Mouse (Mus musculus): ENCODE measurements around the gene Crtc1. TPM values are rescaled to one million over a fixed set of nuclear protein-coding genes. Genes with fewer than 3 reads are reported as not detected.

Crtc1 gene
- total and polyA plus RNA-seq, 2 experiments from 2014 or later, result 39.3 to 54.0 TPM

DNA sequence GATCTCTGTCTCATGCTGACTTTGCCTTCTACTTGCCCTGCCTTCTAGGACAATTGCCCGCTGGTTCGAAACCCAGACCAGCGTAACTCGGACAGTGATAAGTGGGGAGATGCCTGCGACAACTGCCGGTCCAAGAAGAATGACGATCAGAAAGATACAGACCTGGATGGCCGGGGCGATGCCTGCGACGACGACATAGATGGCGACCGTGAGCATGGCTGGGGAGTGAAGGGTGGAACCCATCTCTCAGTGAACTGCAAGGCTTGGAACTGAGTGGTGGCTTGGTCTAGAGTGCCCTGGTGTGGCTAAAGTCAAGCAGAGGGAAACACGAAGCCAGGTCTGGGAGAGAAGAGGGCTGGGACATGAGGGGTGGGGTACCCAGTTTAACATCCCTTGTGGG, 62.3 kb downstream of the Crtc1 start:
- Histone ChIP-seq H3K27ac (no peak overlapping the region), H3K4me1 (ENCODE audit: insufficient read depth, low read length) (no peaks in the 10 kb centered on the region), H3K36me3 (ENCODE audit: insufficient read depth, low read length) (no peaks in the 10 kb centered on the region), H3K4me3 (ENCODE audit: low read length) (no peak overlapping the region), H3K9ac (replicated peaks; ENCODE audit: low read length) (no peak overlapping the region), H3K9me3 (ENCODE audit: low read length) (no peaks in the 10 kb centered on the region), H3K27me3 (ENCODE audit: insufficient read depth, low read length) (peaks cover 58% of the 10 kb centered on the region), H3K4me2 (ENCODE audit: low read depth, low read length) (no peak overlapping the region)
- ATAC-seq (no peak), DNase-seq (ENCODE audit: low spot score) (no peak)
- 16% methylated on average over 15 of the region's 15 CpGs for WGBS
- peak; percentile 44 for TF ChIP-seq CTCF (IDR thresholded peaks at IDR 0.05; ENCODE audit: low read depth)

DNA sequence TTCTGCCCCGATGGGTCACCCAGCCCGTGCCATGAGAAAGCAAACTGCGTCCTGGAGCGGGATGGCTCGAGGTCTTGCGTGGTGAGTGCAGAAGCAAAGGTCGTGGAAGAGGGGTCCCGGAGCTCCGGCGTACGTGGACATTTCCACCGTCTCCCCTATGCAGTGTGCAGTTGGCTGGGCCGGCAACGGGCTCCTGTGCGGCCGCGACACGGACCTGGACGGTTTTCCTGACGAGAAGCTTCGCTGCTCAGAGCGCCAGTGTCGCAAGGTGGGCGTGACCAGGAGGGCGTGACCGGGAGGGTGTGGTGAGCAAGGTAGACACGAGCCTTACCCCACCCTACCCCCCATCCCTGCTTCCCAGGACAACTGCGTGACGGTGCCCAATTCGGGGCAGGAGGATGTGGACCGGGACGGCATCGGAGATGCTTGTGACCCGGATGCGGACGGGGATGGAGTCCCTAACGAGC, 63.1 kb downstream of the Crtc1 start:
- no peak overlapping the region for H3K4me3 ChIP-seq (ENCODE audit: low read length)
- DNase-seq (ENCODE audit: low spot score) (no peak), ATAC-seq (no peak)
- H3K9ac ChIP-seq (replicated peaks; ENCODE audit: low read length), result no peak overlapping the region
- H3K9me3 ChIP-seq (ENCODE audit: low read length), result no peaks in the 10 kb centered on the region
- no peaks in the 10 kb centered on the region for H3K36me3 ChIP-seq (ENCODE audit: insufficient read depth, low read length)
- H3K4me2 ChIP-seq (ENCODE audit: low read depth, low read length), result no peak overlapping the region
- 6% methylated on average over 37 of the region's 37 CpGs for WGBS
- peaks cover 63% of the 10 kb centered on the region for H3K27me3 ChIP-seq (ENCODE audit: insufficient read depth, low read length)
- no peak for TF ChIP-seq CTCF (IDR thresholded peaks at IDR 0.05; ENCODE audit: low read depth)
- no peaks in the 10 kb centered on the region for H3K4me1 ChIP-seq (ENCODE audit: insufficient read depth, low read length)
- H3K27ac ChIP-seq, result no peak overlapping the region

DNA sequence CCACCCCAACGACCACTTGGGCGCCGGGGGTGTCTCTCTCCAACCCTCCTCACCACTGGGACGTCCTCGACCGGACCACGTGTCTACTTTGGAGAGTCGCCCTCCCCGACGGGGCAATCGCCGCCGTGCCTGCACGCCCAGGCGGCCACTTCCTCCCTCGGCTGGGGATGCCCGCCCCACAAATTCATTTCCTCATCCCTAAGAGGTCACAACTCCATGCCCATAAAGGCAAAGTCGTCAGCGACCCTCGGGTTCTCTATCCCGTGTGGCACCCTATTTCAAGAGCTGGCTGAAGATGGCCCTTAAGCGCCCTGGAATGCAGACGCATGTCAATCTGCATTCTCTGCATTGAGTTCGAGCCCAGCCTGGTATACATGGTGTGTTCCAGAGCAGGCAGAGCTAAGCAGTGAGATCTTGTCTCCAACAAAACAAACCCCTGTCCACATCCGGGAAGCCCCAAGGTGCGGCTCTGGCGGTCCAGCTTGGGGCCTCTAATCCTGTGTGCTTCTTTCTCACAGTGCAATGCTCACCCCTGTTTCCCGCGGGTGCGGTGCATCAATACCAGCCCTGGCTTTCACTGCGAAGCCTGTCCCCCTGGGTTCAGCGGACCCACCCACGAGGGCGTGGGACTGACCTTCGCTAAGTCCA, 64.0 kb downstream of the Crtc1 start:
- Histone ChIP-seq H3K9me3 (ENCODE audit: low read length) (no peaks in the 10 kb centered on the region), H3K4me2 (ENCODE audit: low read depth, low read length) (no peak overlapping the region), H3K9ac (replicated peaks; ENCODE audit: low read length) (no peak overlapping the region), H3K27me3 (ENCODE audit: insufficient read depth, low read length) (peaks cover 63% of the 10 kb centered on the region), H3K4me1 (ENCODE audit: insufficient read depth, low read length) (no peaks in the 10 kb centered on the region), H3K27ac (no peak overlapping the region), H3K4me3 (ENCODE audit: low read length) (0 out of 2 replicates have a peak overlapping the region, but pooled peaks have one; percentile 17), H3K36me3 (ENCODE audit: insufficient read depth, low read length) (no peaks in the 10 kb centered on the region)
- TF ChIP-seq CTCF (IDR thresholded peaks at IDR 0.05; ENCODE audit: low read depth), result no peak
- no peak for DNase-seq (ENCODE audit: low spot score)
- WGBS, result 7% methylated on average over 35 of the region's 35 CpGs
- ATAC-seq, result no peak

DNA sequence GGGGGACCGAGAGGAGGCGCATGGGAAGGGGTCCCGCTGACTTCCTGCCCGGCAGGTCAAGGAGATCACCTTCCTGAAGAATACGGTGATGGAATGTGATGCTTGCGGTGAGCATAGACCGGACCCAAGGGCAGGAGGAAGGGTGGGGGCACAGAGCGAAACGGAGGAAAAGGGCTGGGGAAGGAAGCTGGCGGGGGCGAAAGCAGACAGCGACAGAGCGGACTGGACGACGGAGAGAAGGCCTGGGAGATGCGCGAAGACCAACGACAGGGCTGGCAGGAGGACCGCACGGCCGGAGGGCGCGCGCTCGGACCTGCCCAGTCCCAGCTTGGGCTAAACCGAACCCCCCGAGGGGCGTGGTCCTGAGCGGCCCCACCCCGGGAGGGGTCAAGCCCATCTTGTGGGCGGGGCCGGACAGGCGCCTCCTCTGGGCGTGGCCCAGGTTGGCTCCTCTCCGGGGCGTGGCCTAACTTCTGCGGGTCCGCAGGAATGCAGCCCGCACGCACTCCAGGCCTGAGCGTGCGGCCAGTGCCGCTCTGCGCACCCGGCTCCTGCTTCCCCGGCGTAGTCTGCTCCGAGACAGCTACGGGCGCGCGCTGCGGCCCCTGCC, 65.0 kb downstream of the Crtc1 start:
- H3K4me2 ChIP-seq (ENCODE audit: low read depth, low read length), result peak overlapping the region; percentile 33
- ATAC-seq (peak; percentile 58), DNase-seq (ENCODE audit: low spot score) (peak; percentile 50)
- no peaks in the 10 kb centered on the region for H3K36me3 ChIP-seq (ENCODE audit: insufficient read depth, low read length)
- TF ChIP-seq CTCF (IDR thresholded peaks at IDR 0.05; ENCODE audit: low read depth), result no peak
- H3K27me3 ChIP-seq (ENCODE audit: insufficient read depth, low read length), result peaks cover 63% of the 10 kb centered on the region
- WGBS, result 2% methylated on average over 41 of the region's 53 CpGs
- no peak overlapping the region for H3K9ac ChIP-seq (replicated peaks; ENCODE audit: low read length)
- no peaks in the 10 kb centered on the region for H3K9me3 ChIP-seq (ENCODE audit: low read length)
- H3K4me1 ChIP-seq (ENCODE audit: insufficient read depth, low read length), result no peaks in the 10 kb centered on the region
- peak overlapping the region; percentile 17 for H3K4me3 ChIP-seq (ENCODE audit: low read length)
- no peak overlapping the region for H3K27ac ChIP-seq

DNA sequence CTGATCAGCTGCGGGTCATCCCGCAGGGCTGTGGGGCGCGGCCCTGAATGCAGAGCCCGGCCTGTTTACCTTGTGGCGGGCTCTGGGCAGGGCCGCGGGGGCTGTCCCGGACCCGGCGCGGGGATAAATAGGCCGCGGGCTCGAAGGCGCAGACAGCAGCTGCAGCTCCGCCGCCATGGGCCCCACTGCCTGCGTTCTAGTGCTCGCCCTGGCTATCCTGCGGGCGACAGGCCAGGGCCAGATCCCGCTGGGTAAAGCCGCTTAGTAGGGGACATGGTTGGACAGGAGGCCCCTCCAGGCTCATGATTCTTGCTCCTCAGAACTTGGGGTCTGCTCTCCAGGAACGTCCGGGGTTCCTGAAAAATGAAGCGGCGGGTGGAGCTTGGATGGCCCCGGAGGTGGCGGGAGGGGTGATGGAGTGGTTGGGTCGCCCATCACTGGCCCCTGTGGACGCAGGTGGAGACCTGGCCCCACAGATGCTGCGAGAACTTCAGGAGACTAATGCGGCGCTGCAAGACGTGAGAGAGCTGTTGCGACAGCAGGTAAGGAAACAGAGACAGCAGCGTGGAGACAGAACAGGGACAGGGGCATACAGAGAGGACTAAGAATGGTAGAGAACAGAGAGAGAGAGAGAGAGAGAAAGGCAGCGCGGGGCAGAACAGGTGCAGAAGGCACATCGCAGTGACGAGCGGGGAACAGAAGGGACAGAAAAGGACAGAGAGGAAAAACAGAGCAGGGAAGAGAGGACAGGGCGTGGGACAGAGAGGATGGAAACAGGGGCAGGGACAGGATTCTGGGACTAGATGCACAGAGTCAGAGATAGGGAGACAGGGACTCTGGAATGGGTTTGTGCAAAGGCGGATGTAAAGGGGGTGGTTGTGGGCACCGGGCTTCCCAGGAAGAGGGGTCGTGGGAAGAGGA, 65.7 kb downstream of the Crtc1 start, which contains the start of gene Comp:
Gene Comp, plus strand, starts transcription at position 162 of the 921 bp plus-strand sequence.
- no peak for TF ChIP-seq CTCF (IDR thresholded peaks at IDR 0.05; ENCODE audit: low read depth)
- ATAC-seq (no peak), DNase-seq (ENCODE audit: low spot score) (no peak)
- Histone ChIP-seq H3K36me3 (ENCODE audit: insufficient read depth, low read length) (no peaks in the 10 kb centered on the region), H3K27me3 (ENCODE audit: insufficient read depth, low read length) (peaks cover 58% of the 10 kb centered on the region), H3K27ac (no peak within 1 kb of the TSS), H3K4me3 (ENCODE audit: low read length) (peak within 1 kb of the TSS; percentile 17), H3K4me2 (ENCODE audit: low read depth, low read length) (peak within 1 kb of the TSS; percentile 33), H3K9me3 (ENCODE audit: low read length) (no peaks in the 10 kb centered on the region), H3K9ac (replicated peaks; ENCODE audit: low read length) (no peak within 1 kb of the TSS), H3K4me1 (ENCODE audit: insufficient read depth, low read length) (no peaks in the 10 kb centered on the region)
- WGBS, result 3% methylated on average over 47 of the region's 47 CpGs

DNA sequence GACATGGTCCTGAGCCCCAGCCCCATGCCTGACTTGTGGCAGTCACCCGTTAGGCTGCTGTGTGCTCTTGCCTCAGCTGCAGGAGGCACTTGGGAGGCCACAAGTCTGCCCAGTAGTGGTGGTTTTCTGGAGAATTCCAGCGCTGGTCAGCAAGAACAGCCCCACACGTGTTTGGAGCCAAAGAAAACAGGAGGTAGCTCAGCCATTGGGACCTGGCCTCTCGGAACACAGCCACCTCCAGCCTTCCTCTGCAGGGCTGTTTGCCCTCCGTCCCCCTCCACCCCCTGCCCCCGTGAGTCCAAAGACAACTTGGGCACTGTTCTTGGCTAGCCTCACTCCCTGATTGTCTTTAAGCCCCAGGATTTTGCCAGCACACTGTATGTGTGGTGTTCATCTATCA, 67.4 kb downstream of the Crtc1 start:
- H3K27me3 ChIP-seq (ENCODE audit: insufficient read depth, low read length), result peaks cover 48% of the 10 kb centered on the region
- ATAC-seq, result no peak
- H3K4me1 ChIP-seq (ENCODE audit: insufficient read depth, low read length), result no peaks in the 10 kb centered on the region
- TF ChIP-seq CTCF (IDR thresholded peaks at IDR 0.05; ENCODE audit: low read depth), result no peak
- H3K9ac ChIP-seq (replicated peaks; ENCODE audit: low read length), result no peak overlapping the region
- WGBS, result 32% methylated on average over 6 of the region's 6 CpGs
- H3K4me3 ChIP-seq (ENCODE audit: low read length), result no peak overlapping the region
- no peak for DNase-seq (ENCODE audit: low spot score)
- no peaks in the 10 kb centered on the region for H3K9me3 ChIP-seq (ENCODE audit: low read length)
- no peak overlapping the region for H3K4me2 ChIP-seq (ENCODE audit: low read depth, low read length)
- no peaks in the 10 kb centered on the region for H3K36me3 ChIP-seq (ENCODE audit: insufficient read depth, low read length)
- H3K27ac ChIP-seq, result no peak overlapping the region
